Mouse (Mus musculus): ENCODE measurements around the gene Rnls.

The Rnls gene

GRCm38 (mm10) chr19:33264224-33264993, 127.7 kb downstream of the Rnls start:
- DNase-seq (ENCODE audit: low read depth, low spot score), result no peak

- no peak for DNase-seq (ENCODE audit: low read depth, low spot score)
Measured at GRCm38 (mm10) chr19:33262421-33262820, 129.7 kb downstream of the Rnls start.

DNA sequence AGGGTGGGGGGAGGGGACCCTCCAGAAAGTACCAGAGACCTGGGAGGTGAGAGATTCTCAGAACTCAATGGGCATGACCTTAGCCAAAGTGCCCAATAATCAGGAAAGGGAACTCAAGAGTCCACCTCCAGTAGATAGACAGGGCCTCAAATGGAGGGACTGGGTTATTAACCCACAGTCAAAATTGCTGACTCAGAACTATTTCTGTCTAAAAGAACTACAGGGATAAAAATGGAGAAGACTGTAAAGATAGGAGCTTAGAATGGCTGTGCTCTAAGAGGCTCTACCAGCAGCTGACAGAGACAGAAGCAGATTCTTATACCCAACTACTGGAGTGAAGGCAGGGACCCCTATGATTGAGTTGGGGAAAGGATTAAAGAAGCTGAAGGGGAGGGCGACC, 132.9 kb downstream of the Rnls start:
- DNase-seq (ENCODE audit: low read depth, low spot score), result no peak

DNA sequence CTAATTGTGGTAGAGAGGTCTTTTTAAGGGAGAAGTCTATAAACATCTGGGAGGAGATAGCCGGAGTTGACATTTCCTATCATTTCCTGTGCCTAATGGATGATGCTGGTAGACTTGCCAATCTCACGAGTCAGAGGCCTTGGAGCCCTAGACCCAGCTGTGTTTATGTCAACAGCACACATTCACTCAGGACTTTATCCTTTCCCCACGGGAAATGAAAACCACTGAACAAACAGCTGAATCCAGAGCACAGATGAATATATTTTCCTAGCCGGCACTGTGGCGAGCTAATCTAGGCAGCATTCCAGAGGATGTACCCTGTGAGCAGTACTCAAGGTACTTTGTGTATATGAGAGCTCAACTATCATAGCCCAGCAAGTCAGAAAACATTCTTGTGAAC, 138.2 kb downstream of the Rnls start:
- no peak for DNase-seq (ENCODE audit: low read depth, low spot score)

DNA sequence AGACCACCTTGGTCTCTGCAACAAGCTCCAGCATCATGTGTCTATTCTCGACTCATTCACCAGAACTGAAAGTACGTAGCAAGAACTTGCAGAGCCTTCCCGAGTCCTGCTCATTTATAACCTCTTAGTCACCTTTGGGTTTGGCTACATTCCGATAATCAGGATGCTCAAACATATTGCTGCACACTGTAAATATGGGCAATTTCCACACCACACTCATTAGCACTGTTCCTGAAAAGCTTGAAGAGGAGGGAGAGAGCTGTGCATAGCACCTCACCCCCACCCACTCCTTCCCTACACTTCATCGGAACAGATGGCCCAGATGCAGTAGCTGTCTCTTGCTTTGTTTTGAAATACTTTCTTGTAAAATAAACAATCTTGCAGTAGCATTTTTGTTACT, 139.9 kb downstream of the Rnls start:
- DNase-seq (ENCODE audit: low read depth, low spot score), result peak; percentile 78

- no peak for DNase-seq (ENCODE audit: low read depth, low spot score)
Measured at GRCm38 (mm10) chr19:33244196-33244595, 147.9 kb downstream of the Rnls start.

DNA sequence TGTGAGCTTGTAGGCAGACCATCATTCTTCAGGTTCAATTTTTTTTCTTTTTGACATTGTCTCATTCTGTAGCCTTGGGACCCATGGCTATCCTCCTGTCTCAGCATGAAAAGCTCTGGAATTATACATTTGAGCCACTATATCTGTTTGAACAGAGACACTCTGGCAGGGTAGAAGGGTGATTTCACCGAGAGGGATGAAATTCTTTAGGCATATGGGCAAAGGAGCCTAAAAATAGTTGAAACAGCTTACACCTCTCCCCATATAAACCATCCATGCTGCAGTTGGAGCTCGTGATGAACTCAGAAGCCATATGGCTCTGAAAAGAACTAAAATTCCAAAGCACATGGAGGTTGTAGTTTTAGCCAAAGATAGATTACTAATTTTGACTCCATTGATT, 151.7 kb downstream of the Rnls start:
- peak; percentile 87 for DNase-seq (ENCODE audit: low read depth, low spot score)

GRCm38 (mm10) chr19:33232902-33233301, 159.2 kb downstream of the Rnls start:
- peak; percentile 29 for DNase-seq (ENCODE audit: low read depth, low spot score)

DNA sequence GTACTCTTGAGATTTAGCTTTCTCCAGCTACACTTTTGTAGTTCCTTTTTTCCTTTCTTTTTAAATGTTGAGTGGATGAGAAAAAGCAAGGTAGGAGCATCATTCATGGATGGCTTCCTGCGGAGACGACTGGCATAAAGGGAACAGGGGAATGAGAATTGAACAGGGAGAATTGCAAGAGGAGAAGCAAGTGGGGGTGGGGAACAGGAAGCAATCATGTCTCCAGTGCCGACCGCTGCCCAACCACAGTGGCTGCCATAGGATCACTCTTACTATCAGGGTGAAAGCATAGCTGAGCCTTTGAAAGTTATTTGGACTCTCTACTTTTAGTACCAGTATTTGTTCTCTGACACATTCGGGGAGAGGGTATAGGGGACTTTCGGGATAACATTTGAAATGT, 160.8 kb downstream of the Rnls start:
- DNase-seq (ENCODE audit: low read depth, low spot score), result no peak

DNA sequence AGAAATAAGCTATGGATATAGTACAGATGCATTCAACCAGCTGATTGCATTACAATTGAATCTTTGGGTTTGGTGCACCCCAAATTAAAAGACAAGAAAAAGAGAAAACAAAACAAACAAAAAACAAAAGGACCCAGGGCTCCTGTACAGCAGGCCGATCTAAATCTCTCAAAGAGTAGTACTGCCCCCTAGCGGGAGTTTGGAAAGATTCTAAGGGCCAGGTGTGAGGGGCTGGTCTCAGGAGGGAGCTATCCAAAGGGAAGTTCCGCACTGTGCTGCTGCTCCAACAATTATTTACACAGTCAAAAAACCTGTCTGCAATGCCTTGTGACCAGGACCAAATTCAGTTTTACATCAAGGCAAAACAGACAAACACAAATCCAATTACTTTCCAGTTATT, 165.1 kb downstream of the Rnls start:
- DNase-seq (ENCODE audit: low read depth, low spot score), result peak; percentile 53

DNA sequence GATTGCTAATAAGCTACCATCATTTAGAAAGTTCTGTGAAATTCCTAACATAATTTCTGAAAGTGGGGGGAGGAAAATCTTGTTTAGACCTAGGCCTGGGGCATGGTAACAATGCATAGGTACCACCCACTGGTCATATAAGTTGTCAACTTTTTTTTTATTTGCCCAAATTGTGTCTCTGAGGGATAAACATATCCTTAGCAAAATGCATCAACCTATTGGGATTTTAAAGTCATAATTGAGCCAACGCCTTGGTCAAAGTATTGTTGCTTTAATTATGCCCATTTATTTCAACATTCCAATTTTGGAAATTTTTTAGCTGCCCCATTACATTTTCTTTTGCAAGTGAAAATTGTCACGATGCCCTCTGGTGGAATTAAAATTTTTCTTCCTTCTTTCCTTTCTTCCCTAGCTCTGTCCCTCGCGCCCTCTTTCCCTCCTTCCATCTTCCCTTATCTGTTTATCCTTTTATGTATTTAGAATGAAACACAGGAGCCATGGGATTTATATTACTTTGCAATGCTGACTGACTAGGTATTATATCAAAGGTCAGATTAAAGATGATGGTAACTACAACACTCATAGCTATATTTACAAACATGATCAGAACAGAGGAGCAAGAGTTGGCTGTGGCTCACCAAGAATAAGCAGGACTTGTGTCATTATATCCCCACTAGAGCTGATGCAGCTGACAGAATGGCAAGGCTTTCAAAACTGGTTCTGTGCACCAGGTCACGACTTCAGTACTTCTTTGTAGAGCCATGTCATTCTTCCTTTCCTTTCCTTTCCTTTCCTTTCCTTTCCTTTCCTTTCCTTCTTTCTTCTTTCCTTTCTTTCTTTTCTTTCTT, 166.0 kb downstream of the Rnls start:
- DNase-seq (ENCODE audit: low read depth, low spot score), result no peak

GRCm38 (mm10) chr19:33225002-33225376, 167.1 kb downstream of the Rnls start:
- no peak for DNase-seq (ENCODE audit: low read depth, low spot score)

GRCm38 (mm10) chr19:33224181-33225001, 167.7 kb downstream of the Rnls start:
- DNase-seq (ENCODE audit: low read depth, low spot score), result peak; percentile 94

DNA sequence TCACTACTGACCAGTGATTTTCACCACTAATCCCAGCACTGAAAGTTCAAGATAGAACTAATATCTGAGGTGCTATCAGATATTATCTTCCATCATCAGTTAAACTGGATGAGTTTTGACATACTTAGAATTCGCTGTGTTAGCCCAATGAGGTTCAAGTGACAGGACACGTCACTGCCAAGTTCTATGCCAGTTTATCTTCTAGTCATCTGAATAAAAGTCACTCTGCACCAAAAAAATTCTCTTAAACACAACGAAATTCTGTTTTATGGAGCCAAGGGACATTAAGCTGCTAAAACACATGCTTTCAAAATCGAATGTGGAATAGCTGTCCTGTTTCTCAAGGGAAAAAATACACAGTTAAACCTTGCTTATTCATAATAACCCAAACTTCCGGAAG, 168.3 kb downstream of the Rnls start:
- DNase-seq (ENCODE audit: low read depth, low spot score), result no peak

DNA sequence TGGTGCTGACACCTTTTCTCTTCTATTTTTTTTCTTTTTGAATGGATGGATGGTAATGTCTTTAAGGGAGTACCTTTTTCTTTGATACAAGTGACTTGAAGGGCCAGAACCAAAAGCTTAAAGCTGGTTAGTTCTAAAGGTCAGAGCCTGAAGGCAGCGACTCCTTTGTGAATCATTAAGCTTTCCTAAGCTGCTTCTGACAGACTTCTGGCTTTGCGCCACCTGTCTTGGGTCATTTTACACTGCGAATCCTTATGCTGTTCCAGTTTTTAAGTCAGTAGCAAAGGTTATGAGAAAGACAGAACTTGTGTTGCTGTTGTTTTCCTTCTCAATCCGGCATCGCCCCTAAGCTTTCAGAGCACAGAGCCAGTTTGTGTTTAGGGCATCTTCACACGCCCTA, 168.8 kb downstream of the Rnls start:
- DNase-seq (ENCODE audit: low read depth, low spot score), result no peak

DNA sequence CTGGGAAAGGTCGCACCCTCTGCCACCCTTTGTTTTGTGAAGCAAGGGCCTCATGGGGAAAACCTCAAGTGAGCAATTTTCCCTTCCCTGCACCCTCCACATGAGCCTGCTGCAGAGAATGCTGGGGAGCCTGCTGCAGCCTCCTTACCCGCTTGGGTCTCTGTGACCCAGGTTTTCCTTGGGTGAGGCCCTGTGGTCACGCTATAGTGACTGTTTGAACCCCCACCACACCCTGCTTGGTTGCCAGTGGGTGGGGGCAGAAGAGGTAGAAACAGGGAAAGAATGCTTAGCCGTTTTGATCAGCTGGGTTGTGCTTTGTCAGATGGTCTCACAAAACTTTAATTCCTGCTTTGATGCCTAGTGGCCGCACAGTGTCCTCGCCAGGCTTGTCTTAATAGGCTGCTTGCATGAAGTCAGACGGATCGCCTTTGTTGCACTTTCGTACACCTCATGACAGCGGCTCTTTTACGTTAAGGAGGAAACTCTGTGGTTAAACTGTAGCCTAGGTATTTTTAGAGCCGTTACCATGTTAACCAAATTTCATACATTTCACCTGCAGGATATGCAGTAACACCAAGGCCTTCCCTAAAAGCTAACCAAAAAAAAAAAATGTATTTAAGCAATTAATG, 169.4 kb downstream of the Rnls start:
- no peak for DNase-seq (ENCODE audit: low read depth, low spot score)

GRCm38 (mm10) chr19:33217791-33218300, 174.2 kb downstream of the Rnls start:
- DNase-seq (ENCODE audit: low read depth, low spot score), result no peak

- no peak for DNase-seq (ENCODE audit: low read depth, low spot score)
Measured at GRCm38 (mm10) chr19:33209709-33210108, 182.4 kb downstream of the Rnls start.

DNA sequence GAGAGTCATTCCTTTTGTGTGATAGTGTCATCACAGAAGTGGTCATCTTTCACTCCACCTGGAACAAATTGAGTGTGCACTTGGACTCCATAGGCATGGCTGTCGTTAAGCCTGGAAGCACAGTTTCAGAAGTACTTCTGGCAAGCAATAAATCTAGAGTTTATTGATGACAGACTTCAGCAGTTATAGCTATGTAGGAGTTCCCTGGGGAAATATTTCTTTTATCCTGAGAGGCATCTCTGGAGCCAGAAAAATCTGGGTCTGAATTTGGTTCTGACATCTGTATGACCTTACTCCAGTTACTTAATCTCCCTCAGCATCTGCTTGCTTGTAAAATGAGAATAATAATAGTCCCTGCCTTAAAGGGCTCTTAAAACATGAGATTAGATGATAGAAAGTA, 184.1 kb downstream of the Rnls start:
- DNase-seq (ENCODE audit: low read depth, low spot score), result no peak

DNA sequence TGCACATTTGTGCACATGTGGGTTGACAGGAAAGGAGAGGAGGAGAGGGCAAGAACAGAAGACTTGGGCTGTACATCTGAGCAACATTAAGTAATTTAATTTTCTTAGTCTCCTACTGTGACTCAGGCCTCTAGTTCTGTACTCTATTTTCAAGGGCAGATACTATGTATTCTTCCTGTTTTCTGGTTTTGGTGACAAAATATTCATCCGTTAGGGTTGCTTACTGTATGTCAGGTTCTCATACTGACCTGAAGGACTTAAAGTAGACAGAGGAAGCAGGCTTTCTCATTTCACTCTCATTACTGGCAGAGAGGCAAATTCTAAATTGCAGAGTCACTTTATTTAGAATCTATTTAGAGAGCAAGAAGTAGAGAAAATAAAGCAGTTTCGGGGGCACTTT, 186.7 kb downstream of the Rnls start:
- DNase-seq (ENCODE audit: low read depth, low spot score), result no peak

GRCm38 (mm10) chr19:33202422-33202821, 189.7 kb downstream of the Rnls start:
- DNase-seq (ENCODE audit: low read depth, low spot score), result no peak

Data from telencephalon, adult 2 months (tissue).